Mouse (Mus musculus) intestine, embryonic 15.5 days (tissue): ENCODE data around the gene Catsper3. TPM values are rescaled to one million over a fixed set of nuclear protein-coding genes. Genes with fewer than 3 reads are reported as not detected.

Experiments
- ATAC-seq: fragments of 200-750 bp; cut with Nextera tagmentation; 2 replicates; pipeline ENCODE4 v1.8.0; 2017; ENCODE audit warnings: moderate TSS enrichment, moderate library complexity
- H3K27ac ChIP-seq: fragments of 300-500 bp; sonication (generic); 2 replicates; pipeline ENCODE4 v1.5.1; 2015; ENCODE audit warnings: mild to moderate bottlenecking, inconsistent platforms
- H3K27me3 ChIP-seq: fragments of 300-500 bp; sonication (generic); replicated peaks from 2 replicates; pipeline ENCODE4 v1.6.1; 2015; ENCODE audit warnings: inconsistent platforms
- H3K36me3 ChIP-seq: fragments of 300-500 bp; sonication (generic); 2 replicates; pipeline ENCODE4 v1.6.1; 2015; ENCODE audit warnings: inconsistent platforms
- H3K4me1 ChIP-seq: fragments of 300-500 bp; sonication (generic); replicated peaks from 2 replicates; pipeline ENCODE4 v1.6.1; 2015; ENCODE audit warnings: inconsistent platforms
- H3K4me2 ChIP-seq: fragments of 300-500 bp; sonication (generic); replicated peaks from 2 replicates; pipeline ENCODE4 v1.6.1; 2015; ENCODE audit warnings: mild to moderate bottlenecking, inconsistent platforms
- H3K4me3 ChIP-seq: fragments of 300-500 bp; sonication (generic); replicated peaks from 2 replicates; pipeline ENCODE4 v1.5.1; 2015; ENCODE audit warnings: inconsistent platforms
- H3K9ac ChIP-seq: fragments of 300-500 bp; sonication (generic); 2 replicates; pipeline ENCODE4 v1.6.1; 2015; ENCODE audit warnings: inconsistent platforms
- H3K9me3 ChIP-seq: fragments of 300-500 bp; sonication (generic); 2 replicates; pipeline ENCODE4 v1.6.1; 2016; ENCODE audit warnings: inconsistent platforms
- WGBS: fragments of 180-500 bp; shearing (Covaris S2); methylation state at CpG from one replicate; pipeline ENCODE4 v1.1.7; 2015; 5-methylcytosine and 5-hydroxymethylcytosine counted together
- polyA plus RNA-seq: library from polyadenylated mRNA; unstranded; fragments of >200 nt; fragmentation: Nextera tagmentation; extraction: Ambion mirVana; gene quantifications from 2 replicates; pipeline ENCODE4 v1.2.1, GENCODE M21; 2015

The Catsper3 gene
- polyA plus RNA-seq, 1 experiment from 2014 or later, result not detected

- ATAC-seq, result no peak
- H3K4me2 ChIP-seq, result peak overlapping the region; percentile 60
- H3K4me3 ChIP-seq, result peak overlapping the region; percentile 36
- no peaks in the 10 kb centered on the region for H3K9me3 ChIP-seq
- peak overlapping the region; percentile 39 for H3K9ac ChIP-seq
- H3K27me3 ChIP-seq, result peaks cover 83% of the 10 kb centered on the region
- WGBS, result 2% methylated on average over 50 of the region's 50 CpGs
- no peaks in the 10 kb centered on the region for H3K36me3 ChIP-seq
- H3K4me1 ChIP-seq, result peaks cover 33% of the 10 kb centered on the region
- H3K27ac ChIP-seq, result peak overlapping the region; percentile 49; the same call in 1 of the 2 replicates
Measured at GRCm38 (mm10) chr13:55828141-55829017, 44.0 kb downstream of the Catsper3 start.

DNA sequence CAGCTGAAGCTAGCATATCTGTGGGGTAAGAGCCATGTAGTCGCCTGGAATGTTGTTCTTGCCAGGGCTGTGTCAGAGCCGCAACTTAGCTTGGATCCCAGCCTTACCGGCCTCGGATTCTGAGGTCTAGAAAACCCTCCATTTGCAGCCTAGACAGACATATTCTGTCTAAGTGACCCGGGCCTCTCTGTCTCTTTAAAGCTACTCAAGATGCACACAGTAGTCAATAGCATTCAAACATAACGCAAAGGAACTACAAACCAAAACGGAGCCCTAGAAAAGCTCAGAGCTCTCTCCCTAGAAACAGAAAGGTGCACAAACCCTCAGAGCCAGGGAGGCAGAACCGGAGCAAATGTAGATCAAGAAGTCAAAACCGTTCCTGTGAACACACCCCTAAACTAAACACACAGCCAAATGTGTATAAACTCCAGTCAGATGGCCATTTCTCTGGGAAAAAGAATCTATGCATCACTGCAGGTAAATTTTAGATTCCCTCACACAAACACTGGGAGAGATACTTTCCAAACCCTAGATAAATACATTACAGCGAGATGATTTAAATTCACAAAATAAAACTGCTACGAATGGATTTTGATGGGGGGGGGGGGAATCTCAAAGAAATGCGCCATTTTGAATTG is 44.8 kb downstream of the Catsper3 start:
- H3K27ac ChIP-seq, result 0 out of 2 replicates have a peak overlapping the region, but pooled peaks have one; percentile 49
- no peaks in the 10 kb centered on the region for H3K9me3 ChIP-seq
- H3K4me1 ChIP-seq, result peaks cover 32% of the 10 kb centered on the region
- ATAC-seq, result no peak
- H3K4me2 ChIP-seq, result peak overlapping the region; percentile 60
- peak overlapping the region; percentile 36 for H3K4me3 ChIP-seq
- peaks cover 83% of the 10 kb centered on the region for H3K27me3 ChIP-seq
- WGBS, result 6% methylated on average over 12 of the region's 12 CpGs
- no peaks in the 10 kb centered on the region for H3K36me3 ChIP-seq
- H3K9ac ChIP-seq, result peak overlapping the region; percentile 39

DNA sequence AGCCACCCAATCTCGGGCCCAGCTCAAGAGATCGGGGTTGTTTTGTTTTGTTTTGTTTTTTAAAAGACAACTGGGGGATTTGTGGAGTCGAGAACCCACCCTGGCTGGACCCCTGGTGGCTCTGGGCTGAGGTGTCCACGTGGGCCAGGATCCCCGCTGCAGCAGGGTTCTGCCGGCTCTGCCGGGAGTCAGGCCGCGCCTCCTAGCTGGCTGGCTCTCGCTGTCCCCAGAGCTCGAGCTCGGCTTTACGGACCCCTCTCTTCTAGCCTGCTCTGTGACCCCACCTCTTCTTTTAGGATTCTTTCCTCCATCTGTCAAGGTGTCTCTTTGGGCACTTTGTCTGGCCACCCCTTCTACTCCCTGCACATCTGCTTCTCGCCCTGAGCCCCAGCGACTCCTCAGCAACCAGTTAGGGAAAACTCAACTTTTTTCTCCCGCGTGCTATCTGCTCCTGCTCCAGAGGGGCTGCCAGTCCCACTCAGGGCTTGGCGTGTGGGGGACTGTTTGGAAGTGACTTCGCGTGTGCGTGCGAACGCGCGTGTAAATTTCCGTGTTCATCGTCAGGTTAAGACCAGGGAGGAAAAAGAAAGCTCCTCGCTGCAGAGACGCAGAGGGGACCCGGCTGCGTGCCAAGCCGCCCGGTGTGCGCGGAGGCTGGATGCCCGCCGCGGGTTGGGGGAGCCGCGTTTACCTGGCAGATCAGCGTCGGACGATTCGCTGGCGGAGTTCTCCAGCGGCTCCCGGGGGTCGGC is 45.9 kb downstream of the Catsper3 start:
- Histone ChIP-seq H3K4me3 (peak overlapping the region; percentile 43), H3K27me3 (peaks cover 80% of the 10 kb centered on the region), H3K36me3 (no peaks in the 10 kb centered on the region), H3K9me3 (no peaks in the 10 kb centered on the region), H3K4me1 (peaks cover 25% of the 10 kb centered on the region), H3K9ac (peak overlapping the region; percentile 48), H3K27ac (peak overlapping the region; percentile 66), H3K4me2 (peak overlapping the region; percentile 61)
- WGBS, result under 1% methylated on average over 48 of the region's 48 CpGs
- no peak for ATAC-seq

- Histone ChIP-seq H3K9me3 (no peaks in the 10 kb centered on the region), H3K27me3 (peaks cover 80% of the 10 kb centered on the region), H3K36me3 (no peaks in the 10 kb centered on the region), H3K4me2 (peak overlapping the region; percentile 61), H3K27ac (peak overlapping the region; percentile 66), H3K4me3 (peak overlapping the region; percentile 43), H3K4me1 (peaks cover 26% of the 10 kb centered on the region), H3K9ac (peak overlapping the region; percentile 48)
- under 1% methylated on average over 65 of the region's 82 CpGs for WGBS
- ATAC-seq, result peak; percentile 76
Measured at GRCm38 (mm10) chr13:55830833-55831721, 46.7 kb downstream of the Catsper3 start.

DNA sequence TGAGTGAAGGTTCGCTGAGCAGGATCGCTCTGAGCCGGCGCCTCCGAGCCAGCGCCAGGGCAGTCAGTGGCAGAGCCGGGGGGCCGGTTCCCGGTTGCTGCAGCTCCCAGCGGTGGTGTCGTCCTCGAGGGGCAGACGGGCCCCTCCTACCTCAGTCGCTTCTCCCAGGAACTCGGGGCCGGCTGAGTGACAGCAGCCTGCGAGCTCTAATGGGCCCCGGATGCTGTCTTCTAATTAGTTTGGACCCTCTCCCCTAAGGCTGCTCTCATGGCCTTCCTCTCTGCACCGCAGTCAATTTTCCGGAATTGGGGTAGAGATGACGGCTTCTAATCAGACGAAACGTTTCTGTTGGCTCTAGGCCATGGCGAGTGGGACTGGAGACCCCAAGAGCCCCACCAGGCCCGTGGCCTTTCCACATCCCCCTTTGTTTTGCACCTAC is 47.4 kb downstream of the Catsper3 start:
- H3K9ac ChIP-seq, result 0 out of 2 replicates have a peak overlapping the region, but pooled peaks have one; percentile 26
- WGBS, result 8% methylated on average over 25 of the region's 25 CpGs

GRCm38 (mm10) chr13:55832602-55833001 is 48.2 kb downstream of the Catsper3 start:
- Histone ChIP-seq H3K9me3 (no peaks in the 10 kb centered on the region), H3K27ac (no peak overlapping the region), H3K4me1 (peaks cover 22% of the 10 kb centered on the region), H3K4me2 (no peak overlapping the region), H3K27me3 (peaks cover 87% of the 10 kb centered on the region), H3K4me3 (no peak overlapping the region), H3K36me3 (no peaks in the 10 kb centered on the region), H3K9ac (no peak overlapping the region)
- no peak for ATAC-seq
- WGBS, result 50% methylated on average over 1 of the region's 1 CpGs

More for the DNA sequence above, 47.4 kb downstream of the Catsper3 start:
- peaks cover 83% of the 10 kb centered on the region for H3K27me3 ChIP-seq
- no peaks in the 10 kb centered on the region for H3K9me3 ChIP-seq
- H3K36me3 ChIP-seq, result no peaks in the 10 kb centered on the region
- H3K4me2 ChIP-seq, result peak overlapping the region; percentile 61
- H3K4me1 ChIP-seq, result peaks cover 22% of the 10 kb centered on the region
- H3K27ac ChIP-seq, result peak overlapping the region; percentile 51; the same call in 1 of the 2 replicates
- H3K4me3 ChIP-seq, result peak overlapping the region; percentile 43
- ATAC-seq, result no peak

DNA sequence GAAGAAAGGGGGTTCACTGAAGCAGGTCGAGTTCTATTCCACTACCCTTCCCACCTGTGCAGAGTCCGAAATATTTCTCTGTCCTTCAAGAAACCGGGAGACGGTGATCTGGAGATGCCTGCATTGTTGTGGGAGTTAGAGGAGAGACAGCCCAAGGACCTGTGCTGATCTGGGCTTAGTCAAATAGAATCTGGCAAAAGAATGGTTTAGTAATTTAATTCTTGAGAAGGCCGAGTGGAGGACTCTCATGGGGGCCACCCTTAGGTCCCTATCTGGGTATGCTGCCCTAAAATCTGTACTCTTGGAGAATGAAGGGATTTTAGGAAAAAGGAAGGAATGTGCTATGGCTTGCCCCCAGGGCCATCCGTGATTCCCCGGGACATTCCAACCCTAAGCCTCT is 49.6 kb downstream of the Catsper3 start:
- Histone ChIP-seq H3K4me2 (no peak overlapping the region), H3K4me3 (no peak overlapping the region), H3K9ac (no peak overlapping the region), H3K27me3 (peaks cover 85% of the 10 kb centered on the region), H3K4me1 (peaks cover 22% of the 10 kb centered on the region), H3K9me3 (no peaks in the 10 kb centered on the region), H3K27ac (no peak overlapping the region), H3K36me3 (no peaks in the 10 kb centered on the region)
- no peak for ATAC-seq
- WGBS, result 23% methylated on average over 7 of the region's 7 CpGs

- H3K9me3 ChIP-seq, result no peaks in the 10 kb centered on the region
- 34% methylated on average over 5 of the region's 5 CpGs for WGBS
- no peak for ATAC-seq
- no peak overlapping the region for H3K9ac ChIP-seq
- no peaks in the 10 kb centered on the region for H3K36me3 ChIP-seq
- no peak overlapping the region for H3K27ac ChIP-seq
- peaks cover 22% of the 10 kb centered on the region for H3K4me1 ChIP-seq
- no peak overlapping the region for H3K4me3 ChIP-seq
- H3K4me2 ChIP-seq, result no peak overlapping the region
- H3K27me3 ChIP-seq, result peaks cover 91% of the 10 kb centered on the region
Measured at GRCm38 (mm10) chr13:55834667-55835066, 50.3 kb downstream of the Catsper3 start.

GRCm38 (mm10) chr13:55835548-55836097 is 51.3 kb downstream of the Catsper3 start:
- Histone ChIP-seq H3K36me3 (no peaks in the 10 kb centered on the region), H3K4me2 (peak overlapping the region; percentile 64), H3K27me3 (peaks cover 92% of the 10 kb centered on the region), H3K4me3 (peak overlapping the region; percentile 29), H3K4me1 (peaks cover 17% of the 10 kb centered on the region), H3K9me3 (no peaks in the 10 kb centered on the region), H3K9ac (peak overlapping the region; percentile 34), H3K27ac (no peak overlapping the region)
- 3% methylated on average over 33 of the region's 33 CpGs for WGBS
- ATAC-seq, result no peak

DNA sequence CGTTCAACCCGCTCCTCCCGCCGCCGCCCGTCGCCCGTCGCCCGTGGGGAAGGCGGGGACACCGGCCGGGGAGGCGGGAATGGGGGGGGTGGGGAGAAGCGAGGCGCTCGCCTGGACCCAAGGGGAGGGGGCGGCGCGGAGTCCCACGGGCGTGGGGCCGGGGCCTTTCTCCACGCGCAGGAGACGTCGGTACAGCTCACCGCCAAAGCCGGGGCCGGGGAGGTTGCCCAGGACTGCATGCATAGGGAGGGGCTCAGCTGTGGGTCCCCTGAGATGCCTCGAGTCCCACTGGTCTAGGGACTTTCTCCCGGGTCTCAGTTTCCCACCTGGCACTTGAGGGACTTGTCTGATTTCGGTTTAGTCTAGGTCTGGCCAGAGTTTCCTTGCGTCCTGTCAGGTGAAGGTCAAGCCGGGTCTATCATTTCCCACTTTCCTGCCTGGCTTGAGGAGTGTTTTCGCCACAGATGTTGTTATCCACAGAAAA is 51.8 kb downstream of the Catsper3 start, which contains the start of gene Pitx1:
TSS of gene Pitx1 (minus strand) at position 51 of the 484 bp plus-strand sequence.
- peaks cover 92% of the 10 kb centered on the region for H3K27me3 ChIP-seq
- no peak for ATAC-seq
- WGBS, result 3% methylated on average over 36 of the region's 36 CpGs
- no peak within 1 kb of the TSS for H3K27ac ChIP-seq
- no peaks in the 10 kb centered on the region for H3K36me3 ChIP-seq
- H3K4me3 ChIP-seq, result peak within 1 kb of the TSS; percentile 29
- peak within 1 kb of the TSS; percentile 64 for H3K4me2 ChIP-seq
- no peaks in the 10 kb centered on the region for H3K9me3 ChIP-seq
- peak within 1 kb of the TSS; percentile 34 for H3K9ac ChIP-seq
- peaks cover 13% of the 10 kb centered on the region; the same call in 1 of the 2 replicates for H3K4me1 ChIP-seq
